Mouse (Mus musculus) CH12.LX (cell line): ENCODE measurements at regions not wholly inside any gene's neighbourhood (a gene's known extent, or its start where the extent isn't known, plus 50 kb on each side); places are given as distances from the start of the nearest gene placed in this dataset.

Experiments
- BHLHE40 ChIP-seq: IDR thresholded peaks from 2 replicates; pipeline ENCODE4 v1.6.1; 2011; ENCODE audit warnings: mild to moderate bottlenecking, low read depth, low read length, improper control_type of control experiment
- CHD2 ChIP-seq: IDR thresholded peaks from 2 replicates; pipeline ENCODE4 v1.6.1; 2011; ENCODE audit warnings: low read length, improper control_type of control experiment
- CTCF ChIP-seq, 2 experiments: IDR thresholded peaks in 1 of 2; conservative IDR thresholded peaks in 1 of 2; 2 replicates each; pipeline ENCODE4 v1.5.1; 2011 to 2012; ENCODE audit warnings: low read depth in 2 of 2, low read length in 2 of 2, improper control_type of control experiment in 1 of 2, inconsistent platforms in 1 of 2, mild to moderate bottlenecking in 1 of 2, moderate library complexity in 1 of 2
- GABPA ChIP-seq: IDR thresholded peaks from 2 replicates; pipeline ENCODE4 v1.6.1; 2012; ENCODE audit warnings: low read depth, low read length, improper control_type of control experiment, inconsistent platforms; ENCODE audit not compliant: insufficient replicate concordance
- IRF4 ChIP-seq: IDR thresholded peaks from 2 replicates; pipeline ENCODE4 v1.6.1; 2014; ENCODE audit warnings: low read depth, mild to moderate bottlenecking, inconsistent platforms, low read length, improper control_type of control experiment
- MXI1 ChIP-seq: IDR thresholded peaks from 2 replicates; pipeline ENCODE4 v1.6.1; 2011; ENCODE audit warnings: mild to moderate bottlenecking, low read depth, low read length, improper control_type of control experiment
- RAD21 ChIP-seq: IDR thresholded peaks from 2 replicates; pipeline ENCODE4 v1.6.1; 2011; ENCODE audit warnings: low read depth, mild to moderate bottlenecking, low read length, improper control_type of control experiment, moderate library complexity

GRCm38 (mm10) chr10:38340406-38341175, 481.0 kb downstream of the Rfpl4b start:
- TF ChIP-seq BHLHE40 (no peak), CTCF (conservative IDR thresholded peaks at IDR 0.05 in 1 of 2, IDR thresholded peaks at IDR 0.05 in 1 of 2; ENCODE audit: low read depth in 2 of 2, low read length in 2 of 2) (no peak), CHD2 (no peak), RAD21 (no peak), MXI1 (no peak), GABPA (no peak), IRF4 (no peak)
